Mouse (Mus musculus): ENCODE data around the gene Drc3. TPM values are rescaled to one million over a fixed set of nuclear protein-coding genes. Genes with fewer than 3 reads are reported as not detected.

Gene Drc3
- polyA plus RNA-seq, 1 experiment from 2014 or later, result 2.5 TPM

GRCm38 (mm10) chr11:60368909-60369308, 15.8 kb downstream of the Drc3 start:
- Histone ChIP-seq H3K4me3 (ENCODE audit: low read length) (no peak overlapping the region), H3K9ac (ENCODE audit: low read length) (no peak overlapping the region), H3K9me3 (replicated peaks; ENCODE audit: control insufficient read depth, low read length) (no peaks in the 10 kb centered on the region), H3K27me3 (ENCODE audit: control insufficient read depth, insufficient read depth, low read length) (no peaks in the 10 kb centered on the region), H3K27ac (ENCODE audit: low read length) (no peak overlapping the region), H3K4me2 (ENCODE audit: low read depth, low read length) (no peak overlapping the region), H3K4me1 (ENCODE audit: control insufficient read depth, insufficient read depth, low read length) (peaks cover 11% of the 10 kb centered on the region), H3K36me3 (ENCODE audit: control insufficient read depth, insufficient read depth) (no peaks in the 10 kb centered on the region)
- ATAC-seq (replicated peaks; ENCODE audit: extremely low read depth, insufficient read depth, low FRiP score), result no peak
- 66% methylated on average over 4 of the region's 4 CpGs for WGBS

GRCm38 (mm10) chr11:60369448-60369847, 16.3 kb downstream of the Drc3 start:
- Histone ChIP-seq H3K27ac (ENCODE audit: low read length) (no peak overlapping the region), H3K9me3 (replicated peaks; ENCODE audit: control insufficient read depth, low read length) (no peaks in the 10 kb centered on the region), H3K27me3 (ENCODE audit: control insufficient read depth, insufficient read depth, low read length) (no peaks in the 10 kb centered on the region), H3K36me3 (ENCODE audit: control insufficient read depth, insufficient read depth) (no peaks in the 10 kb centered on the region), H3K4me1 (ENCODE audit: control insufficient read depth, insufficient read depth, low read length) (peaks cover 11% of the 10 kb centered on the region), H3K4me2 (ENCODE audit: low read depth, low read length) (no peak overlapping the region), H3K4me3 (ENCODE audit: low read length) (no peak overlapping the region), H3K9ac (ENCODE audit: low read length) (no peak overlapping the region)
- no peak for ATAC-seq (replicated peaks; ENCODE audit: extremely low read depth, insufficient read depth, low FRiP score)
- WGBS, result 61% methylated on average over 4 of the region's 4 CpGs

GRCm38 (mm10) chr11:60370431-60370830, 17.3 kb downstream of the Drc3 start:
- H3K27ac ChIP-seq (ENCODE audit: low read length), result no peak overlapping the region
- WGBS, result 75% methylated on average over 13 of the region's 13 CpGs
- no peaks in the 10 kb centered on the region for H3K9me3 ChIP-seq (replicated peaks; ENCODE audit: control insufficient read depth, low read length)
- H3K27me3 ChIP-seq (ENCODE audit: control insufficient read depth, insufficient read depth, low read length), result no peaks in the 10 kb centered on the region
- peaks cover 11% of the 10 kb centered on the region for H3K4me1 ChIP-seq (ENCODE audit: control insufficient read depth, insufficient read depth, low read length)
- no peaks in the 10 kb centered on the region for H3K36me3 ChIP-seq (ENCODE audit: control insufficient read depth, insufficient read depth)
- H3K4me3 ChIP-seq (ENCODE audit: low read length), result no peak overlapping the region
- ATAC-seq (replicated peaks; ENCODE audit: extremely low read depth, insufficient read depth, low FRiP score), result no peak
- no peak overlapping the region for H3K9ac ChIP-seq (ENCODE audit: low read length)
- no peak overlapping the region for H3K4me2 ChIP-seq (ENCODE audit: low read depth, low read length)

GRCm38 (mm10) chr11:60374481-60374880, 21.4 kb downstream of the Drc3 start:
- 78% methylated on average over 6 of the region's 6 CpGs for WGBS
- Histone ChIP-seq H3K9me3 (replicated peaks; ENCODE audit: control insufficient read depth, low read length) (no peaks in the 10 kb centered on the region), H3K9ac (ENCODE audit: low read length) (no peak overlapping the region), H3K27ac (ENCODE audit: low read length) (no peak overlapping the region), H3K4me3 (ENCODE audit: low read length) (no peak overlapping the region), H3K4me1 (ENCODE audit: control insufficient read depth, insufficient read depth, low read length) (no peaks in the 10 kb centered on the region), H3K36me3 (ENCODE audit: control insufficient read depth, insufficient read depth) (no peaks in the 10 kb centered on the region), H3K4me2 (ENCODE audit: low read depth, low read length) (no peak overlapping the region), H3K27me3 (ENCODE audit: control insufficient read depth, insufficient read depth, low read length) (no peaks in the 10 kb centered on the region)
- ATAC-seq (replicated peaks; ENCODE audit: extremely low read depth, insufficient read depth, low FRiP score), result no peak

GRCm38 (mm10) chr11:60383518-60383917, 30.4 kb downstream of the Drc3 start:
- Histone ChIP-seq H3K4me1 (ENCODE audit: control insufficient read depth, insufficient read depth, low read length) (peaks cover 3% of the 10 kb centered on the region; the same call in 1 of the 2 replicates), H3K4me2 (ENCODE audit: low read depth, low read length) (no peak overlapping the region), H3K4me3 (ENCODE audit: low read length) (no peak overlapping the region), H3K27ac (ENCODE audit: low read length) (no peak overlapping the region), H3K9ac (ENCODE audit: low read length) (no peak overlapping the region), H3K27me3 (ENCODE audit: control insufficient read depth, insufficient read depth, low read length) (peaks cover 3% of the 10 kb centered on the region; the same call in 1 of the 2 replicates), H3K36me3 (ENCODE audit: control insufficient read depth, insufficient read depth) (no peaks in the 10 kb centered on the region), H3K9me3 (replicated peaks; ENCODE audit: control insufficient read depth, low read length) (no peaks in the 10 kb centered on the region)
- WGBS, result 92% methylated on average over 6 of the region's 6 CpGs
- ATAC-seq (replicated peaks; ENCODE audit: extremely low read depth, insufficient read depth, low FRiP score), result no peak

GRCm38 (mm10) chr11:60384762-60385421, 31.8 kb downstream of the Drc3 start:
- no peak overlapping the region for H3K4me3 ChIP-seq (ENCODE audit: low read length)
- ATAC-seq (replicated peaks; ENCODE audit: extremely low read depth, insufficient read depth, low FRiP score), result no peak
- no peak overlapping the region for H3K9ac ChIP-seq (ENCODE audit: low read length)
- H3K27me3 ChIP-seq (ENCODE audit: control insufficient read depth, insufficient read depth, low read length), result peaks cover 3% of the 10 kb centered on the region; the same call in 1 of the 2 replicates
- H3K9me3 ChIP-seq (replicated peaks; ENCODE audit: control insufficient read depth, low read length), result no peaks in the 10 kb centered on the region
- WGBS, result 14% methylated on average over 16 of the region's 16 CpGs
- H3K4me1 ChIP-seq (ENCODE audit: control insufficient read depth, insufficient read depth, low read length), result peaks cover 3% of the 10 kb centered on the region; the same call in 1 of the 2 replicates
- no peak overlapping the region for H3K4me2 ChIP-seq (ENCODE audit: low read depth, low read length)
- no peaks in the 10 kb centered on the region for H3K36me3 ChIP-seq (ENCODE audit: control insufficient read depth, insufficient read depth)
- no peak overlapping the region for H3K27ac ChIP-seq (ENCODE audit: low read length)

- H3K9me3 ChIP-seq (replicated peaks; ENCODE audit: control insufficient read depth, low read length), result no peaks in the 10 kb centered on the region
- H3K4me3 ChIP-seq (ENCODE audit: low read length), result no peak overlapping the region
- H3K4me1 ChIP-seq (ENCODE audit: control insufficient read depth, insufficient read depth, low read length), result peaks cover 3% of the 10 kb centered on the region; the same call in 1 of the 2 replicates
- no peak for ATAC-seq (replicated peaks; ENCODE audit: extremely low read depth, insufficient read depth, low FRiP score)
- H3K9ac ChIP-seq (ENCODE audit: low read length), result no peak overlapping the region
- no peak overlapping the region for H3K27ac ChIP-seq (ENCODE audit: low read length)
- H3K4me2 ChIP-seq (ENCODE audit: low read depth, low read length), result no peak overlapping the region
- 76% methylated on average over 5 of the region's 5 CpGs for WGBS
- H3K27me3 ChIP-seq (ENCODE audit: control insufficient read depth, insufficient read depth, low read length), result peaks cover 3% of the 10 kb centered on the region; the same call in 1 of the 2 replicates
- H3K36me3 ChIP-seq (ENCODE audit: control insufficient read depth, insufficient read depth), result no peaks in the 10 kb centered on the region
Observed at GRCm38 (mm10) chr11:60385946-60386345, 32.8 kb downstream of the Drc3 start.

- Histone ChIP-seq H3K9ac (ENCODE audit: low read length) (no peak overlapping the region), H3K27me3 (ENCODE audit: control insufficient read depth, insufficient read depth, low read length) (peaks cover 3% of the 10 kb centered on the region; the same call in 1 of the 2 replicates), H3K4me2 (ENCODE audit: low read depth, low read length) (no peak overlapping the region), H3K27ac (ENCODE audit: low read length) (no peak overlapping the region), H3K9me3 (replicated peaks; ENCODE audit: control insufficient read depth, low read length) (no peaks in the 10 kb centered on the region), H3K4me1 (ENCODE audit: control insufficient read depth, insufficient read depth, low read length) (peaks cover 3% of the 10 kb centered on the region; the same call in 1 of the 2 replicates), H3K4me3 (ENCODE audit: low read length) (no peak overlapping the region), H3K36me3 (ENCODE audit: control insufficient read depth, insufficient read depth) (no peaks in the 10 kb centered on the region)
- no peak for ATAC-seq (replicated peaks; ENCODE audit: extremely low read depth, insufficient read depth, low FRiP score)
- 86% methylated on average over 2 of the region's 2 CpGs for WGBS
Observed at GRCm38 (mm10) chr11:60387944-60388343, 34.8 kb downstream of the Drc3 start.

GRCm38 (mm10) chr11:60391346-60391745, 38.2 kb downstream of the Drc3 start:
- no peaks in the 10 kb centered on the region for H3K36me3 ChIP-seq (ENCODE audit: control insufficient read depth, insufficient read depth)
- no peak overlapping the region for H3K4me2 ChIP-seq (ENCODE audit: low read depth, low read length)
- no peak overlapping the region for H3K27ac ChIP-seq (ENCODE audit: low read length)
- no peak overlapping the region for H3K4me3 ChIP-seq (ENCODE audit: low read length)
- no peaks in the 10 kb centered on the region for H3K27me3 ChIP-seq (ENCODE audit: control insufficient read depth, insufficient read depth, low read length)
- no peak overlapping the region for H3K9ac ChIP-seq (ENCODE audit: low read length)
- no peak for ATAC-seq (replicated peaks; ENCODE audit: extremely low read depth, insufficient read depth, low FRiP score)
- H3K9me3 ChIP-seq (replicated peaks; ENCODE audit: control insufficient read depth, low read length), result no peaks in the 10 kb centered on the region
- no peaks in the 10 kb centered on the region for H3K4me1 ChIP-seq (ENCODE audit: control insufficient read depth, insufficient read depth, low read length)
- 75% methylated on average over 6 of the region's 6 CpGs for WGBS

Measured in heart, embryonic 16.5 days (tissue).